Mouse (Mus musculus): ENCODE measurements at regions not wholly inside any gene's neighbourhood (a gene's known extent, or its start where the extent isn't known, plus 50 kb on each side); places are given as distances from the start of the nearest gene placed in this dataset.

DNA sequence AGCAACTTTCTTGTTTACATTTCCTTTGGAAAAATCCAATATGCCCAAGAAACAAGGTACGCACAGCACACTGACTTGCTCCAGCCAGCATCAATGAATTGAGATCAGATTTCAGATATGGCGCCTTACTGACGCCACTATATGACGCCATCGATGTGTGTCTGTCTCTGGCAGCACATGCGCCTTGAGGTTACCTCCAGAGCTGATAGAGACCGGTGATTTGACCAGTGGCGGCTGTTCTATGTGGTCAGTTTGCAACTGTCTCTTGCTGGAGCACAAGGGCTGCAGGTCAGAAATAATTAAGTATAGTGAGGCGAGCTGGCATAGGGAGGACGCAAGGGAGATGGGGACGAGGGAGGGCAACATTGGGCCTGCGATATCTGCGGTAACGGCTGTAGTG lies 107.9 kb upstream of the Pop4 start:
- DNase-seq = peak; percentile 82
